Mouse (Mus musculus) kidney, postnatal 25 days (tissue): ENCODE data around the gene Ovch2.
"Not testable (repeated sequence)": the region's sequence is repeated elsewhere in the genome, so short reads cannot be mapped to it uniquely, and the experiment has no call there.

ENCODE experiments used
- DNase-seq, 2 experiments: peaks; one replicate each; pipeline ENCODE4 v3.0.0; 2021; ENCODE audit warnings: mixed read lengths in 2 of 2

The Ovch2 gene

DNA sequence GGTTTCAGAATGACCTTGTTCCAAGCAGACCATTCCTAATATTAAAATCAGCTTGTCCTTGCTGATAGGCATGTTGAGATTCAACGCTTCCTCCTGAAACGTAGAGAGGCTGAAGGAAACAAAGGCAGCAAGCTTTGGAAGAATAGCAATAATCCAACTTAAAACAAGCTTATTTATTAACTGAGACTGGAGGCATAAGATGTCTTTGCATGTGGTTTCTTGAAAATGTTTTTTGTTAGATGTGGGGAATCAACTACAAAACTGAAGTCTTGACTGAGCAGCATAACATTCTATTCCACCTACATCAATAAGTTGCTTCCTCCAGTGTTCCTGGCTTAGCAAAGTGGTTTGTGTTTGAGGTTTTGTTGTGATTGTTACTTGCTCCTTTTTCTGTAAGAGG lies at the start of gene Ovch2:
TSS of gene Ovch2 (minus strand) at position 101 of the 400 bp plus-strand sequence.
- no peak for DNase-seq

DNA sequence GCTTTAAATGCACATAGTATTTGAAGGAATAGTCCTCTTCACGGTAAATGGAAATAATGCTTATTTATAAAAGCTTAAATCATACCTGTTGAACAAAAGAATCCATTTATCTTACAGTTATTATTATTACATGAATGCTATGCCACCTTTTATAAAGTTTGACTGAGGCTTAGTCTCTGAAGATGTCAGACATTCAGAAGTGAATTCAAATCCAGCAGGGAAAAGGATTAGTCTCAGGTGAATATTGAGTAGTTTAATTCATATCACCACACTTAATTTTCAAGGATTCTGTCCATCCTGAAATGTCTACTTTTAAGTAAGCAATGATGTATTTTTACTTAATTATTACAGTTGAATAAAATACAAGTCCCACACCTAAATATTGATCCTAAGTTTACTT lies 46.4 kb upstream of the Ovch2 start, which contains the start of gene Olfr470:
TSS of gene Olfr470 (minus strand) at position 101 of the 400 bp plus-strand sequence.
- not testable (repeated sequence) for DNase-seq

DNA sequence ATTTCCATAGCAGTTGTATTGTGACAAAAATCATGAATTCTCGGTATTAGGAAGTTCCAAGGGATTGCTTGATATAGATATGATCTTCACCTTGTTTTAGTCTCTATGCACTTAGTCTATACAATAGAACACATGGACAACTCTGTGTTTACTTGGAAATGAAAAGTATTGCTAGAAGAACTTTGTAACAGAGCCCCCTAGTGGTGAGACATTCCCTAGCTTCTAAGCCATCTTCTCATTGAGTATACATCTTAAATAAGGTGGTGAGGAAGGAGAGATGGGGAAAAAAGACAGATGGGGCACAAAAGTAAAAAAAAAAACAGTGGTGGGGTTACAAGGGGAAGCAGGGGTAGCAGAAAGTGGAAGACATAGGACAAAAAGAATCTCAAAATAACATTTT lies 40.7 kb upstream of the Ovch2 start:
- DNase-seq, result peak in 1 of 2 experiments; percentile 21

DNA sequence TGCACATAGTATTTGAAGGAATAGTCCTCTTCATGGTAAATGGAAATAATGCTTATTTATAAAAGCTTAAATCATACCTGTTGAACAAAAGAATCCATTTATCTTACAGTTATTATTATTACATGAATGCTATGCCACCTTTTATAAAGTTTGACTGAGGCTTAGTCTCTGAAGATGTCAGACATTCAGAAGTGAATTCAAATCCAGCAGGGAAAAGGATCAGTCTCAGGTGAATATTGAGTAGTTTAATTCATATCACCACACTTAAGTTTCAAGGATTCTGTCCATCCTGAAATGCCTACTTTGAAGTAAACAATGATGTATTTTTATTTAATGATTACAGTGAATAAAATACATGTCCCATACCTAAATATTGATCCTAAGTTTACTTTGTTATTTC lies 24.4 kb upstream of the Ovch2 start, which contains the start of gene Olfr469:
TSS of gene Olfr469 (minus strand) at position 101 of the 400 bp plus-strand sequence.
- DNase-seq, result not testable (repeated sequence)

DNA sequence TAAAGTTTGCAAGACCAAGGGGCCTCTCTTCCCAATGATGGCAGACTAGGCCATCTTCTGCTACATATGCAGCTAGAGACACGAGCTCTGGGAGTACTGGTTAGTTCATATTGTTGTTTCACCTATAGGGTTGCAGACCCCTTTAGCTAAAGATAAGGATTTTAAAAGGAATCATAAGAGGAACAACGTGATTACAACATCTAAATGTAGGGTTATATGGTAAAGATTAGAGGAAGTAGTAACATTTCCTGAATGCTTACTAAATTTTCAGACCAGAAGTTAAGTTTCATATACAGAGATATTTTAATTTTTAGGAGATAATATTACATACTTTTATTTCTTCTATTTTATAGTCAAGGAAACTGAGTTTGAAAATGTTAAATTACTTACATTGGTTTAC lies 22.9 kb upstream of the Ovch2 start:
- DNase-seq, result not testable (repeated sequence)

GRCm38 (mm10) chr7:107819442-107819841 lies 18.4 kb upstream of the Ovch2 start:
- no peak for DNase-seq

DNA sequence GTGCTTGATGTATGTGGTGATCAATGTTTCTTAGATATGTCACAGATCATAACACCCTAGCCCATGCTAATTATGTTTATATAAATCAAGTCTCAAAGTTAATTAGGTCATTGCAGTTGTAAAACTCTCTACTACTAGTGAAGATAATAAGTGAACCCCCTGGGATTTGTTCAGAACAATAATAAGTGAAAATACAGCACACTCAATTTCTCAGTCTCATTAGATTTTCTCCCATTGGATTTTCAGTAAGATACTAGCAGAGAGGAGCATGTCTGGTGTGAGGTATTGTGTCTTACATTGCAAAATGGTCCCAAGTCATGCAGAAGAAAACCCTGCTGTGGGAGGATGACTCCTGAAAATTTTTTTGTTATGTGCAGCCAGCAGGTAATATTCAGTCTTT lies 11.0 kb upstream of the Ovch2 start, which contains the start of gene Olfr467:
TSS of gene Olfr467 (plus strand) at position 301 of the 400 bp plus-strand sequence.
- no peak for DNase-seq

DNA sequence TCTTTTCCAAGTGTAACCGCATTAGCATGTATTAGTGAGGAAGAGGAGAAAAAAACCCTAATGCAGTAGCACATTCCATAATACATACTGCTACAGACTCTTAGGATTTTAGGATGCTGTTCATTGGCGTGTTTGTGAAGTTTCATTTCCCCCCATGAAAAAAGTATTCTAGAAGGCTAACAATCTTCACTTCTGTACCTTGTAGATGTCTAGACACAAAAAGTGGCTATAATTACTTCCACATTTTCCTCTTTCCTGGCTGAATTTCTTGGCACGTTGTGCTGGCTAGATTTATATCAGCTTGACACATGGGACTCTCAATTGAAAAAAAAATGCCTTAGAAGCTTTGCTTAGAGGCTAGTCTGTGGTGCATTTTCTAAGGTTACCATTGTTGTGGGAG lies 1.1 kb upstream of the Ovch2 start:
- DNase-seq, result no peak

DNA sequence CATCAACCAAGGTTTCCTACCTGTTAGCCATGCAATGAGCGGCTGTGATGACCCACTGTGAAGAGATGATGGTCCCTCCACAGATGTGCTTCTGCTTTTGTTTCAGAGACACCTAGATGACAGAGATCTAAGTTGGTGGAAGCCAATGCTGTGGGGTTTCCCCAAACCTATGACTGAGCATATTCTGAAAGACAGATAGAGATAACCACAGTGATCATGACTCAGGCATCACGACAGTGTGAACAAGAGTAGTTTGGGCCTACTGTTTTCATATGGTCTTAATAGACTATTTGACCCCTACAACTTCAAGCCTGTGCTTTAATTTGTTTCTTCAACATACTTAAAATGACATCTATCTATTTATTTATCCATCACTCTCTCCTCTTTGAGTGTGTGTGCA lies 4.5 kb downstream of the Ovch2 start:
- no peak for DNase-seq

- DNase-seq, result peak in 1 of 2 experiments; percentile 29
Observed at GRCm38 (mm10) chr7:107787977-107788620, 12.9 kb downstream of the Ovch2 start.

DNA sequence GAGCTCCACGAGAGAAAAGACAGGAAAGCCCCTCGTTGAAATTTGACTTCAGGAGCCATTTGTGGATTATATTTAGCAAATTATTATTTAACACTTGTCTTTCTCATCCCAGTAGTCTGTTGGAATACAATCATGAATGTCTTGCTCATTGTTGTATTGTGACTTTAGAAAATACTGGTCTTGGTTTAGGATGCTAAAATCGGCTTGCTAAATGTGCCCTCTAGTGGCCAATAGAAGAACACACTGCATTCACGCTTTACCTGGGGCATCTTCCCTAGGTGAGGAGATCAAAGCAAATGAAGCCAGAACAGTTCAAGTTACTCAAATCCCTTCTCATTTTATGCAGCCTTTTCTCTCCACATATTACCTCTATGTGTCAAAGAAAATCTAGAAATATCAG lies 21.4 kb downstream of the Ovch2 start:
- DNase-seq, result peak in 1 of 2 experiments; percentile 5

- DNase-seq, result no peak
Observed at GRCm38 (mm10) chr7:107778216-107778615, 22.8 kb downstream of the Ovch2 start.

- no peak for DNase-seq
Observed at GRCm38 (mm10) chr7:107770812-107771211, 30.2 kb downstream of the Ovch2 start.

DNA sequence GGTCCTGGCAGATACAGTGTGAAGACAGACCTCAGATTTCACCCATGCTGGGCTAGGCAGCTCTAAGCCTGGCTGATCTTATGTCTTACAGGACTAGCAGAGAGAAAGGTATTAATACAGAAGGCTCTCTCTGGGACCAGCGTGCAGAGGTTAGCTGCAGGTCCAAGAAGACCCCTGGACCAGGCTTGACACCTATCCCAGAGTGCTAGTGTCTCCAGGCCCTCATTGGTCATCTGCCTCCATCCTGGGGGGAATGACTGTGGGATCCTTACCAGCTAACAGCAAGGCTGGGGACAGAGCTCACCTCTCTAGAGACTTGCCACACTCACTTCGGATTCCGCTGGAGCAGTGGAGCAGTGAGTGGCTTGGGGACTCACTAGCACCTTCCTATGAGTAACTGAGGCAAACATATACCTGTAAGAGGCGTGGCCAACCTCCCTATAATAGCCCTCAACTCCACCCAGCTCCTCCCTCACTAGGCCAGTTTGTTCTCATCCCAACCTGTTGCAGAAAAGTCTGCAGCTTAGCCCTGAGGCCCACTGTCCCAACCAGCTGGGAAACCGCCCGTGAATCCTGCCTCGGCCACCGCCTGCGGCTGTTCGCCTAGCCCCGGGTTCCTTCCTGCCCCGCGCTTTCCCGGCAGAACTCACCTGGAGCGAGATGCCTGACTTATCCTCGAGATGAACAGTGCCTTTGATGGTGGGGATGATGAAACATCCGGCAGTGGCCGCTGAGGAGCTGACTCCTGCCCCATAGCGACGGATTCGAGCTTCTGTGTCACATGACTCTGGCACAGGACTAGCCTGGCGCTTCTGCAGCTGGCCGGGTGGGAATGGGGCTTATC lies 43.5 kb downstream of the Ovch2 start, which contains the start of gene Cyb5r2:
TSS of gene Cyb5r2 (minus strand) at position 725 of the 844 bp plus-strand sequence.
- peak; percentile 27 to 49 for DNase-seq

- DNase-seq, result no peak
Observed at GRCm38 (mm10) chr7:107756748-107757147, 44.3 kb downstream of the Ovch2 start.

DNA sequence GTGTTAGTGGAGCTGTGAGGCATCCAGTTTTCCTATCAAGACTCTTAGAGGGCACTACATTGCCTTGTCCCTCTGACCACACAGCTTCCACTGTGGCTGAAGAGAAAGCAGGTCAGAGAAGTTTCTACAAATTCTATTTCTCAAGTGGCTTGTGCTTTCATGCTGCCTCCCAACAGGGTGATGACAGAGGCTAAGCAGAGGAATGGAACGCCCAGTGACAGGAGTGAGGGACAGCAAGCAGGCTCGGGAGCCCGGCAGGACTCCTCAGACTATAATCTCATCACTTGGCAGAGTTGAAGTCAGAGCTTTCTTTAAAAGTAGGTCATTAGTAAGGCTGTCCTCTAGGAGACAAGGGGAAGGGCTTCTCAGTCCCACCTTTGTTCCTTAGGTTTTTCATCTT lies 45.1 kb downstream of the Ovch2 start:
- no peak for DNase-seq

DNA sequence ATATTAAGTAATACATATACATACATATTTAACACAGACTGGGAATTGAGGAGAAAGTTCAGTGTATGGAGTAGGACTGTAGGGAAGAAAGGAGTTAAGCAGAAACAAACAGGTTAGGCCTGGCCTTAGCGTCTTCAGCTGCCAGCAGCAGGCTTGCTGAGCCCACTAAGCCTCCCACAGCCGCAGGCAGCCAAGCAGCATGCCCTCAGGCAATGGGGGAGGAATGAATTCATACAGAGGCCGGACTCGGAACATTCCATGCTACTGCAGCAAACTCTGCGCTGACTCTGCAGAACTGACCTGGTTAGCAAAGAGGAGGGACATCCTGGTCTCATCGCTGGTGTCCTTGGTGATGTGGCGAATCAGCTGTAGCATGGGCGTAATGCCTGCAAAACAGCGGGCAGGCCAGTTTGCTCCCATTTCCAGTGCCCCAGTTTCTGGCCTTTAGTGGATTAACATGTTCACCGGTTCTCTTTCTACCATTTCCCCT lies 48.9 kb downstream of the Ovch2 start:
- DNase-seq, result peak; percentile 7 to 32

GRCm38 (mm10) chr7:107749721-107750120 lies 51.3 kb downstream of the Ovch2 start:
- DNase-seq, result no peak

DNA sequence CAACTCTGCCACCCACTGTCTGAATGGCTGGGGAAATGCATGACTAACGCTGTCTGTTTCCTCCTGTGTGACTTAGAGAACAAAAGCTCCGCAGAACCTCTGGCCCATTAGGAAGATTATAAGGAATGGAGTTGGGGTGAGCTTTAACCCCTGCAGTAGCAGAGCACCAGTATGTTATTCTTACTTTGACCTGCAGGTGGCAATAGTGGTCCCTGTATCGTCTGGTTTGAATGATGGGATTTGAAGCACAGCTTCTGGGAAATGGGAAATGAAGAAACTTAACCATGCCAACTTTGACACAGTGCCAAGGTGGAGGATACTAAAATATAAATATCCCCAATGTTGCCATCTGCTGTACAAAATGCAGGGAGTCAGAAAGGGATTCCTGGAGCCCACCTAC lies 51.7 kb downstream of the Ovch2 start:
- DNase-seq, result peak in 1 of 2 experiments; percentile 38

GRCm38 (mm10) chr7:107747954-107748353 lies 53.1 kb downstream of the Ovch2 start:
- DNase-seq, result peak; percentile 50 to 69

DNA sequence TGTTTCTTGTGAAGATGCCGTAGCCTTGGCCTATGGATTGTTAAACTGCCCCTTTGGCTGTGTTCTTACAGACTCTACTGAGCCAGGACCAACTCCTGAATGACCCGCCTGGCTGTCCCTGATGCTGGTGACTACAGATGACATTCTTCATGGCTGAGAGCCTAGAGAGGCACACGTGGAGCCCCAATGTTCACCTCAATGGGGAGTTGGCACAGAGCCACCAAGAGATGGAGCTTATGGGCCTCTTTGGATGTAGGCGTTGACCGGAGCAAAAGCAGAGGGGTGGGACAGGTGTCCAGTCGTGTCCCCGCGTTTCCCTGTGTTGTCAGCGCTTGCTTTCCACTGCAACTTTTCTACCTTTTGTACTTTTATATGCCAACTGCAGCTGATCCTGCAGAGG lies 53.5 kb downstream of the Ovch2 start:
- no peak for DNase-seq

DNA sequence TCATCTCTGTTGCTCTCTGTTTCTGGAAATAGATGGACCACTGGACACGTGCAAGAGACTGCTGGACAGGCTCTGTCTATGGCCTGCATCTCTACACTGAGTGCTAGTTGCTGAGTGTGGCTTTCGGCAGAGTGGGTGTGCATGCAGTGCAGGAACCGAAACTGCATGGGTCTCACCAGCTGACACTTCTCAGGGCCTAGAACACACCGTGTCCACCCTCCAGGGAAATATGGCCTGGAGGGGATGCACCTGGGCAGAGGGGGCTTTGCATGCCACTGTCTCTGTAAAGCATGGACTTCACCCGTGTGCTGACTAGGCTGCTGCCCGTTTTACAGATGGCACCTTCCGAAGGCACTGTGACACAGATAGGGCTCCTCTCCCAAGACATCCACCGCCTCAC lies 55.0 kb downstream of the Ovch2 start:
- DNase-seq, result peak in 1 of 2 experiments; percentile 29

DNA sequence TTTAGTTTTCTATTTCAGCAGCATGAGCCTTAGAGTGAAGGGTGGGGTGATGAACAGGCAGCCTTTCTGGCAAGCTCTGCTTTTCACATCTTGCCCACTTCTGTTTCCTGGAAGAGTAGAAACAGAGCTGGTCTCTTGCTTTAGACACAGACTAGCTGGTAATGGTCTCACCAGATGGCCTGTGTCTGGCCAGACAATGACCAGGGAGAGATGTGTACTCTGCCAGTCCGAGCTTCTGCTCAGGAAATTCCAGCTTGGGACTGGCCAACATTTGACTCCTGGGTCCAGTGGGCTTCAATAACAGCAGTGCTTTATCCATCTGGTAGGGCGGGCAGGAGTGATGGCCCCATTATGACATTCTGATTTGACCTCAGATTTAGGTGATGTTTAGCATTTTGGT lies 55.9 kb downstream of the Ovch2 start:
- DNase-seq, result no peak

DNA sequence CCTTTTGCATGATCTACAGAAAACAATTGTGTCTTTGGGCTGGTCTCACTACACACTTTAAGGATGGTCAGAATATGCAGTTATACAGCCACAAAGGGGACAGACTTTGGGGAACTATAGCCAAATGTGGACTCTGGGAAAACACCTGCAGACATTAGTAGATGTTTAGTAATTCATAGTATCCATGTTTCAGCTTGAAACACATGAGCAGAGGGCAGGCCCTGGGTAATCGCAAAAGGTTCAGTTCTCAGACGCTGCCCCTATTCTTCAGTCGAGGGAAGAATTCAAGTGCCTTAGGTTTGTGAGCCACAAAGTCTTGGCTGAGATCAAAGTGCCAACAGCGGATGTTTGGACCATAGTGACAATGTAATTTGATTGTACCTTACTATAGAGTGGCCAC lies 56.6 kb downstream of the Ovch2 start:
- DNase-seq, result no peak
